Mouse (Mus musculus): ENCODE measurements at regions not wholly inside any gene's neighbourhood (a gene's known extent, or its start where the extent isn't known, plus 50 kb on each side); places are given as distances from the start of the nearest gene placed in this dataset.

DNA sequence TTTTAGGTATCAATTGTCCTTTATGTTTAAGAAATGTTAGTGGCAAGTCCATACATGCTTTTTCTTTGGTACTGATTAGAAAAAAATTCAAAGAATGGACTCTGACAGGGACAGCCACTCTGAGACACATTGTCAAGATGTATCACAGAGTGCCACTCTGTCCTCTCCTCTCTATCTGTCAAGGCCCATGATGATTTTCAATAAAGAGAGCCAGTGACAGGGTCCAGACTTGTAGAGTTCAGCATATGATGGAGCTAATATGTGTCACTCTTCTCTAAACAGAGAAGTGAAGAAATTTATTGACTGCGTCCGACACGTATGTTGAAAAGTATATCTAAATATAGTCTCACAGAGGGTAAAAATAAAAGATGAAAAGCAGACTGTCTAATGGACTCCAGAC lies 672.2 kb upstream of the 4930452B06Rik start:
- DNase-seq, result no peak

GRCm38 (mm10) chr14:9337107-9337506 lies 671.1 kb upstream of the 4930452B06Rik start:
- peak; percentile 16 for DNase-seq

- DNase-seq, result no peak
These were observed 665.6 kb upstream of the 4930452B06Rik start for GRCm38 (mm10) chr14:9331593-9331992.

- no peak for DNase-seq
These were observed 664.7 kb upstream of the 4930452B06Rik start for GRCm38 (mm10) chr14:9330767-9331166.

- DNase-seq, result no peak
These were observed 663.9 kb upstream of the 4930452B06Rik start for GRCm38 (mm10) chr14:9329839-9330485.

GRCm38 (mm10) chr14:9327344-9327743 lies 661.3 kb upstream of the 4930452B06Rik start:
- no peak for DNase-seq

DNA sequence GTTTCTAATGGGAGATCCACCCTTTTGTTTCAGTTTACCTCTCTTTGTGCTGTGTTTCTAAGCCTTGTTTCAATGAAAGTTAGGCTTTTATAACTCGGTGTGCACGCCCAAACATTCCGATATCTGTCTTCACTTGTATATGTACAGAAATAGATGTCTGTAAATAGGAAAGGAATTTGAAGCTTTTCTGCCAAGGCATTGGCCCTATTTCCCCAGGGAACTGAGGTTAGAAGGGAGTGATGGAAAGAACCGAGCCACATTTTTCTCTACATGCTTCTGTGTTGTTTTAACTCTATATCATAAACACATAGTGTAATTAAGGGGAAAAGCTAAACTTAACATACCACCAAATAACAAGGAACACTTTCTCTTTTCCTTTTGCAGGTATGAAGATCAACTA lies 653.8 kb upstream of the 4930452B06Rik start:
- DNase-seq, result no peak

DNA sequence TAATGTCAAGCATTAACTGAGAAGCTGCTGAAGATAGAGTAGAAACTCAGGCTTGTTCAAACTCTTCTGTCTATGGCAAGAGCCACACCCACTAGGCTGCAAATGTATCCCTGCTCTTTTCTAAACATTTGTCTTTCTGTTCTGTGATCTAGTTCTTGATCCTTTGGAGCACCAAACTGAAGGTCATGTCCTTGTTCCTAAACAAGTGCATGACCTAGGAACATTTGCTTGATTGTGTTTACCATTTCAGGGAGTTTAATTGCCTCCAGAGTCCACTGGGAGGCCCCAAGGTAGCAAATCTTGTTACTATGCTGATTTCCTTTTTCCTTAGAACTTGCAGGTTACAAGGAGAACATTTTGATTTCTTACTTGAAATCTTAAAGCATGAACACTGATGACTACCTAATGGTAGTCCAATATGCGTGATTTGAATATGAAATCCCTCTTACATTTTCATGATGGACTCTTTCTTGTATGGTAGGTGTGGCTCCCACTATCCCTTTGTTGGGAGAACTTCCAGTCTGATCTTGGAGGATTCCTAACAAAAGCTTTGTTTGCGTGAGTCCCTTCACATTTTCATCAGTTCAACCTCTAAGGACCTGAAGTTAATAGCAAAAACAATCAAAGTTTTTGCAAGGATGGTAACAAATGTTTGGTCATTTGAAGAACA lies 652.9 kb upstream of the 4930452B06Rik start:
- DNase-seq, result no peak

GRCm38 (mm10) chr14:9315224-9315623 lies 649.2 kb upstream of the 4930452B06Rik start:
- no peak for DNase-seq

GRCm38 (mm10) chr14:9296145-9296544 lies 630.1 kb upstream of the 4930452B06Rik start:
- DNase-seq, result no peak

- DNase-seq, result no peak
These were observed 628.5 kb upstream of the 4930452B06Rik start for GRCm38 (mm10) chr14:9294555-9294954.

DNA sequence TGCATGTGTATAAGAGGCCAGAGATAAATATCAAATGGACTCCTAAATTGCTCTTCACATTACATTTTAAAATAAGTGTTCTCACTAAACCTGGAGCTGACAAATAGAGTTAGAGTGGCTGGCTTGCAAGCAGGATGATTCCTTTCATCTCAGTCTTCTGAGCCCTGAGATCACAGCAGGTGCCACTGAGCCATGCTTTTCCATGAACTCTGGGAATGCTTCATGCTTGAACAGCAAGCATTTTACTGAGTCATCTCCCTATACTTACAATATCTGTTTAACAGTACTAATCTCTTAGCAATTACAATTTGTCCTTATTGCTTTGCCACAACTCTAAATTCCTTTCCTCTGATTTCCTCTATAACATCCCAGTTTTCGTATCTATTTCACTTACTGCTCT lies 622.1 kb upstream of the 4930452B06Rik start:
- DNase-seq, result no peak

DNA sequence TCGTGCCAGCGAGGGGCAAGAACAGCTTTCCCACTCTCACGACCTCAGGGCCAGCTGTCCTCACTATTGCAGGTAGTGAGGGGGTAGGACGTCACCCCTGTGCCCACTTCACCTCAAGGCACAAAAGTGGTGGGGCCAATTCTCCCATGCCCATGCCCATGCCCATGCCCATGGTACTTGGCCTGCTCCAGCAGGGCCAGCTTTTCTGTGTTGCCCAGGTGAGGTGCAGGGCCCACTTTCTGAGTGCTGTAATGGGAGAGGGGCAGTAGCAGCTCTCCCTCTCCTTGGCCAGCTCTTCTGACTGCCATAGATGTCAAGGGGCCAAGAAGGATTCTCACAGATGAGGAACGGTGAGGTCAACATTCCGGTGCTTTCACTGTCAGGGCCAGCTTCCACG lies 619.6 kb upstream of the 4930452B06Rik start:
- no peak for DNase-seq

- no peak for DNase-seq
These were observed 619.1 kb upstream of the 4930452B06Rik start for GRCm38 (mm10) chr14:9284976-9285605.

DNA sequence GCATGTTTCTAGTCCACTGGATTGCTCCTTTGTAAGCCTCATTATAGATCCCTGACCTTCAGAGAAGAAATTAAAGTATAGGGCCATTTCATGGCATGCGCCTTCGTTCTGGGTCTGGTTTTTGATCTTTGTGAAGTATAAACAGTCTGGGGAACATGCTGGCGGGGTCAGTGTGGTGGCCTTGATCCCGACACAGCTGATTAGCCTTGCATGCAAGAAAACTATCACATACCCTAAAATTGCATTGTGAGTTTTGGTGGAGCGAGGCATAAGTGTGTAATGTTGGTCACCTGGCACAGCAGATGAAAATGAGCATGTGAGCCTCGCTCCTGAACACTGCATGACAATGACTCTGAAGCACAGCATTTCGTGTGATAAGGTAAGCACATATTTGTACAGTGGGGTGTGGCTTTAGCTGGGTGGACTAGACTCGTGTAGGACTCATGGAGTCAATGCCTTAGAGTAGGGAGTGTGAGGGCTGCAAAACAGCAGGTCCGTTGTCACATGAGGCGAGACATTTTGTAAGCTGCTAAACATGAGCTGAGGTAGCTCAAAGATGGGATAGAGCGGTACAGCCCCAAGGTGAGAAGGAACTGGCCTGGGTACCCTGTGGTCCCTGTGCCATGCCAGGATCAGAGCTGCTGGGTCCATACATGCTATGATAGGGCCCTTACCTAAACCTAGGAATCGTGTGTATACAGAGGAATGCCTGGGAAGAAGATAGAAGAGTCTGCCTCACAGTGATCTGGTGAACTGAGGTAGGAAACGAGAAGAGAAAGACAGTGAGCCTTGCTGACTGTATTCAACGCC lies 601.4 kb upstream of the 4930452B06Rik start:
- no peak for DNase-seq

GRCm38 (mm10) chr14:9252017-9252416 lies 586.0 kb upstream of the 4930452B06Rik start:
- no peak for DNase-seq

- DNase-seq, result no peak
These were observed 579.2 kb upstream of the 4930452B06Rik start for GRCm38 (mm10) chr14:9245266-9245665.

DNA sequence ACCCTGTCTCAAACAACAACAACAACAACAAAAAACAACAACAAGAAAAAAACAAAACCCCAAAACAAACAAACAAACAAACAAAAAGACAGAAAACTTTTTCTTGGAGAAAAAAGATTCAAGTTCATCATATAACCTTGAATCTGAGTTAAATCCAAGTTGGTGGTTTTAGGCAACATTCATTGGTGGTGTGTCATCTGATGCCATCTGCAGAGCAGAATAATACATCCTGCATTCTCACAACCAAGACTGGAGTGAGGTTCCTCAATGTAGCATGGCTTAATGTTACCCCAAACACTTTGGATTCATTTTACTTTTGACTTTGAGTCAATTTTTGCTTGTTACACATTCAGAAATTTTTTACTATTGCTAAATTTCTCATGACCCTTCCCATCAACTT lies 577.3 kb upstream of the 4930452B06Rik start:
- no peak for DNase-seq

GRCm38 (mm10) chr14:9242118-9242517 lies 576.1 kb upstream of the 4930452B06Rik start:
- DNase-seq, result no peak

GRCm38 (mm10) chr14:9227670-9228069 lies 561.6 kb upstream of the 4930452B06Rik start:
- no peak for DNase-seq

DNA sequence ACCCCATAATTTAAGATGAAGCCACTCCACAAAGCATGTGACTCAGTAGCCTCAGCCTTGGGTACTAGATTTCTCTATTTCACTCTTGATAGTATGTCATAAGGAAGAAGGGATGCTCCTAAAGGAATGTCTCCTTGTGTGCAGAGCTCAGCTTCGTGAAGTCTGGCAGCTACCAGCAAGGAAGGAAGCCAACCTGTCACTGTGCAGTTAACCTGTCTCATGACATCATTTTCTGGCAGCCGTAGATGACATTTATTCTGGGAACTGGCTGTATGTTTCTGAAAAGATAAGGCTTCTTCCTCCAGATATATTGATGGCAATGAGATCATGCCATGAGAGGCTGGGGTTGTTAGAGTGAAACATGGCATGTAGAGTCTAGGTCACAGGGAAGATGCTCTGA lies 534.2 kb upstream of the 4930452B06Rik start:
- DNase-seq, result no peak

DNA sequence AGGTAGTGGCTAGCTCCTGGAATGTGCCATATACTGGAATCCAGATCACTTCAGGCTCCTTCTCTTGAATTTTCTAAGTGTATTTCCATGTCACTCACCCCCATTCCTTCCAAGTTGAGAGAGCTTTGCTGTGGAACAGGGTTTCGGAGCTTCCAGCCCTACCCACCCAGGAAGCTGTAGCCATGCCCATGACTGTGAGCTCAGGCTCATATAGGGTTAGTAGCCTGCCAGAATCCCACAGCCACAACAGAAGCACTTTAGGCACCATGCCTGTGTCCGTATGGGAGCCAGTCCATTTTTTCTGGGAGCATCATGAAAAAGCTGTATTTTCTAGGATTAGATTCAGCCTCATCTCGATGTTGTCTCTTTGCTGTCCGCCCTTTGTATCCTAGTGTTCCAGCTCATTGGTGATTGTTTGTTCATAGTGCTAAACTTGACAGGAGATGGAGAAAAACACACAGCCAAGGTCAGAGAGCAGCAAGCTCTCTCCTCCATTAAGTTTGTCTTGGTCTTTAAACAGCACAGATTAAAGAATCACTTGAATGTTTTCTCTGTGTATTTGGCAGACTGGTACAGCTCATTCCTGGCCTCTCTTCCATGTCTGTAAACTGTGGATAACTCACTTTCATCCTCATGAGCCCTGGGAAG lies 526.2 kb upstream of the 4930452B06Rik start:
- no peak for DNase-seq

Measured in adrenal gland, postnatal 14 days (tissue).